Mouse (Mus musculus): Measurements from ENCODE around the gene Dmbx1.

DNA sequence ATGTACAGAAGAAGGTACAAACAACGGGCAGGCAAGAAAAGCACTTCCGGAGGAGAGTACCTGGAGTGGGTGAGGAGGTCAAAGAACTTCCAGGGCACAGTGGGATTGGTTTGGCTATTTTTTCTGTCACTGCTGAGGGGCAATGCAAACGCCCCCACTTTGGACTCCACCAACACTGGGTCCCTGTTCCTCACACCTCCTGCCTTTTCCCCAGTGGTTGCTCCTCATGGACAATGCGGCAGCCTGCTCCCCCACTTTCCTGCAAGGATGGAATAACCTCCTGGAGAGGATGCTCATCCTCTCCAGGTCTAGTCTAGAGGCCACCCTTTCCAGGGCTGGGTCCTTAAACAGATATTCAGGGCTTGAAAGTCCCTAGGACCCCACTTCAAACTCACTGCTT, 39.2 kb upstream of the Dmbx1 start:
- TF ChIP-seq GATA1 (IDR thresholded peaks at IDR 0.05; ENCODE audit: borderline replicate concordance, low read length) (no peak), FLI1 (IDR thresholded peaks at IDR 0.05; ENCODE audit: low read length) (no peak)

All from megakaryocyte, embryonic 14.5 days (primary cell).